Mouse (Mus musculus) lung, adult 2 months (tissue): Measurements from ENCODE around the gene Dexi. TPM values are rescaled to one million over a fixed set of nuclear protein-coding genes. Genes with fewer than 3 reads are reported as not detected.

ENCODE experiments used
- DNase-seq: peaks from one replicate; pipeline ENCODE4 v3.0.0; 2022
- H3K4me1 ChIP-seq: fragments of 200-500 bp; 2 replicates; pipeline ENCODE4 v1.6.1; 2011; ENCODE audit warnings: low read length; ENCODE audit not compliant: control insufficient read depth, insufficient read depth
- H3K4me3 ChIP-seq: fragments of 200-500 bp; replicated peaks from 2 replicates; pipeline ENCODE3; 2011; ENCODE audit warnings: low read depth, mild to moderate bottlenecking, control low read depth, low read length; ENCODE audit errors: extremely low read depth
- CTCF ChIP-seq: fragments of 200-500 bp; IDR thresholded peaks from 2 replicates; pipeline ENCODE4 v1.5.1; 2011; ENCODE audit warnings: mild to moderate bottlenecking, low read length, control low read depth; ENCODE audit not compliant: insufficient read depth
- POLR2A ChIP-seq: fragments of 200-500 bp; IDR thresholded peaks from 2 replicates; pipeline ENCODE4 v1.6.1; 2011; ENCODE audit warnings: low read depth, mild to moderate bottlenecking, control low read depth, low read length, borderline replicate concordance; ENCODE audit errors: extremely low read depth
- WGBS: fragments of 180-500 bp; shearing (Covaris S2); methylation state at CpG from one replicate; pipeline ENCODE4 v1.1.7; 2018; 5-methylcytosine and 5-hydroxymethylcytosine counted together
- polyA plus RNA-seq: library from polyadenylated mRNA; depleted of rRNA; stranded (reverse); fragments of >200 nt; gene quantifications from 2 replicates; pipeline ENCODE4 v1.2.3, GENCODE M21; 2012; rRNA removed

Dexi gene
- polyA plus RNA-seq: 56.1 and 59.5 TPM in 2 replicates

DNA sequence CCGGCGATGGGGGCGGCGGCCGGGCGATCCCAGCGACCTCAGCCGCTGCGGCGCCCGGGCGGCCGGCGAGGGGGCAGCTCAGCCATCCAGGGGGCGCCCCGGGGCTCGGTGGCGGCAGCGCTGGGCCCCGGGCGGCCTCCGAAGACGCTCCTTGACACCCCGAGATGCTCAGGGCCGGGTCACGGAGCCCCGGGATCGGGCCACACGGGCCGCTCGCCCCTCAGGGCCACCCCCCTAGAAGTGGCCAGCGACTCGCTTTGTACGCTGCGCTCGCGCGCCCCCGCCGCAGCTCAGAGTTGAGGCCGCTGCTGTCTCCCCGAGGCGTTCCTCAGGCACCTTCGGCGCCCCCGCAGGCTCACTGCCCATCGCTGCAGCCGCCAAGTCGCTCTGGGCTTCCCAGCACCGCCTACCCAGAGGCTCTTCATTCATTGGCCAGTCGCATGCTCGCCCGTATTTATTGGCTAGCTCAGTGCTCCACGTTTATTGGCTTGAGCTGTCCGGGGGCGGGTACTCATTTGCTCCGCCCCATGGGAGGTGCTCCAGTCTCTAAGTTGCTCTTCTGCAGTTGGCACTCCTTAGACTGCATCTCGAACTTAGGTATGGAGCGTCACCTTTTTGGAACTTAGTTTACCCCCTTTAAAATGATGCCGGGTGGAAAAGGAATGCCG is at the start of gene Dexi:
TSS of gene Dexi (minus strand) at position 357 of the 668 bp plus-strand sequence.
- WGBS: under 1% methylated on average over 60 of the region's 61 CpGs
- Histone ChIP-seq H3K4me3 (peak within 1 kb of the TSS; percentile 74), H3K4me1 (peaks cover 15% of the 10 kb centered on the region)
- peak; percentile 94 for TF ChIP-seq POLR2A
- no peak for TF ChIP-seq CTCF
- peak; percentile 90 for DNase-seq

DNA sequence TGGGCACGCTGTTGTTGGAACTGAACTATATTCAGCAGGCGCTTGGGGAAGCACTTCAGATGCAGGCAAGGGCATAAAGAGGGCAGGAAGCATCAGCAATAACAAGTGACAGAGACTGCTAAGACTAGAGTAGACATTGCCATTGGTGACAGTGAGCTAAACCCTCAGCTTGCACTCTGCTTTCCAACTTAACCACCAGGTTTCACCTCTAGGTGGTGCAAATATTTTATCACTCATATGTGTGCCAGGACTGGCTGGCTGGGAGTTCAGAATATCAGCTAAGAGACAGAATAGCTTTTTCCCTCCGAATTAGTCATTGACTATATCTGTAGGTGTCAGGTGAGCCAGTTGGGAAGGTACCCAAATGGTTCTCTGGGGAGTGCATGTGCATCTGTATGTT is 43.7 kb upstream of the Dexi start:
- WGBS: 76% methylated on average over 3 of the region's 3 CpGs
- peaks cover 3% of the 10 kb centered on the region; the same call in 1 of the 2 replicates for H3K4me1 ChIP-seq
- no peak for DNase-seq
- TF ChIP-seq CTCF (no peak), POLR2A (no peak)
- H3K4me3 ChIP-seq: no peak overlapping the region

DNA sequence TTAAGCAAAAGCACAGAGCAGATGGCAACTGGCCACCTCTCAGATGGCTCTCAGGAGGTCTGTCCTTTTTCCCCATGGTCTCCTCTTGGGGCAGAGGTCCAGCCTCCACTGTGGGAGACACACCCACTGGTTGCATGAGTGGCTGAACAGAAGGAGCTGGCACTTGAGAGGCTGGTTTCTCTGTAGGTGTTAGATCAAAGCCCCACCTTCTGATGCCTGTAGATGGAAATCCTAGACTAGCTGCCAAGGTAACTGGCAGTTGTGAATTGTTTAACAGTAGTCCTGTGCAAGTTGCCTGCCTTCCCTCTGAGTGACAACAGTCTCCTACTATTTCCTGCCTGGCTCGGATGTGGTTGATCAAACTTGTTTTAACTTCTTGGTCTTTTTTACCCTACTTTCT is 42.3 kb upstream of the Dexi start:
- H3K4me1 ChIP-seq: peaks cover 3% of the 10 kb centered on the region; the same call in 1 of the 2 replicates
- WGBS: 42% methylated on average over 1 of the region's 1 CpGs
- TF ChIP-seq POLR2A: no peak
- no peak for TF ChIP-seq CTCF
- DNase-seq: no peak
- no peak overlapping the region for H3K4me3 ChIP-seq

DNA sequence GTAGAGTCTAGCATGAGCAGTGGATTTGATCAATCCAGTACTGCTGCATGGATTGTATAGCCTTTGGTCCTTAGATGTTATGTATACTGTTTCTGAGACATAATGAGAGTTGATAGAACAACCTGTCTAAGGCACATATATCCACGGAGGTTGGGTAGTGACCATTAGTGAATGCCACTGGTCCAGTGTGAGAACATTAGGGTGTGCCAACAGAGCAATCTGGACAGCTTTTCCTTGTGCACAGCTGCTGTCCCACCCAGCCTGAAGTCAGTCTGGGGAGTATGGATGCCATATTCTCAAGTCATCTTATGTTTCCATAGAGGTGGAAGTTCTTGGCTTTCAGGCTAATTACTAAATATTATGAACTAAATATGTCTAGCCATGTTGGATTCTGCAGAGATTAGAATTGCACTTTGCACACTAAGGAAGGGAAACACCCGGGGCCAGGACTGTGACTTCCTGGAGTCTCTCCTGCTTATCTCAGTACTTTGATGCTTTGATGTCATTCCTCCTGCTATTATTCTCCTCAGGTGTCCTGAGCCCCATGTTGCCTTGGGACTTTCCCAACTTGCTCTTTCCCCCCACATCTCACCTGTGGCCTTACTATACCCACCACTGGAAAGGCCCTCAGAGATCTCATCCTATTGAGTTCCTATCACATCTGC is 38.5 kb upstream of the Dexi start:
- WGBS: 71% methylated on average over 2 of the region's 2 CpGs
- DNase-seq: no peak
- peaks cover 3% of the 10 kb centered on the region; the same call in 1 of the 2 replicates for H3K4me1 ChIP-seq
- TF ChIP-seq POLR2A (no peak), CTCF (no peak)
- H3K4me3 ChIP-seq: no peak overlapping the region

DNA sequence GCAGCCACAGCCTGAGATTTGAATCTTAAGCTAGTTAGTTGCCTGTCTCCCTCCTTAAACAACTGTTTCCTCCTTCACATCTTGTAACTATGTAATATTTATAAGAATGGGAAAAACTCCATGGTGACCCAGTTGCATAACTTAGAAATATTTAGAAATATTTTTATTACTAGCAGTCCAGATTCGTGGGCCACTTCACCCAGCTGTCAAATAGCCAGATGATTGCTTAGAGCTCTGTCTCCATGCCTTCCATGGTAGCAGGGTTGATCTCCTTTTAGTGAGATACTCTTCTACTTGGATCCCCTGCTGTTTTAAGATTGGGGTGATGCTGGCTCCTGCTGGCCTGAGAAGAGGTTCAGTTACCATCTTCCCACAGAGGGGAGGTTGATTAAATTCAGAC is 35.5 kb upstream of the Dexi start:
- WGBS: 48% methylated on average over 1 of the region's 1 CpGs
- Histone ChIP-seq H3K4me1 (no peaks in the 10 kb centered on the region), H3K4me3 (no peak overlapping the region)
- DNase-seq: no peak
- no peak for TF ChIP-seq POLR2A

DNA sequence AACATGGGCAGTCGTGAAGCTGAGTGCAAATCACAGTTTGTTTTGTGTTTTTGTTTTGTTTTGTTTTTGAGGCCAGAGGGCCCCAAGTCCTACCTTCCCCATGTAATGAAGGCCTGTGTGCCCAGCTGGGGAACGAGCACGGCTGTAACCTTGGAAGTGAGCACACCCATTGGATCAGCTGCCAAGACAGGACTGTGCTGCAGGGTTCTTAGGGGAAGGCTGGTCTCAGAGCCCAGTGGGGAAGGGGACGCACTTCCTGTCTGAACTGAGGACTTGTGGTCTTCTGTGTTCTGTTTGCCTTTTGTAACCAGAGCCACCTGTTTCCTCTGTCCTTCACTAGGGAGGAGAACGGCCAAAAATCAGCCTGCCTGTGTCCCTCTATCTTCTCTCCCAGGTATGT is 34.7 kb upstream of the Dexi start:
- Histone ChIP-seq H3K4me1 (no peaks in the 10 kb centered on the region), H3K4me3 (no peak overlapping the region)
- DNase-seq: no peak
- TF ChIP-seq CTCF (no peak), POLR2A (no peak)
- WGBS: 51% methylated on average over 5 of the region's 5 CpGs

DNA sequence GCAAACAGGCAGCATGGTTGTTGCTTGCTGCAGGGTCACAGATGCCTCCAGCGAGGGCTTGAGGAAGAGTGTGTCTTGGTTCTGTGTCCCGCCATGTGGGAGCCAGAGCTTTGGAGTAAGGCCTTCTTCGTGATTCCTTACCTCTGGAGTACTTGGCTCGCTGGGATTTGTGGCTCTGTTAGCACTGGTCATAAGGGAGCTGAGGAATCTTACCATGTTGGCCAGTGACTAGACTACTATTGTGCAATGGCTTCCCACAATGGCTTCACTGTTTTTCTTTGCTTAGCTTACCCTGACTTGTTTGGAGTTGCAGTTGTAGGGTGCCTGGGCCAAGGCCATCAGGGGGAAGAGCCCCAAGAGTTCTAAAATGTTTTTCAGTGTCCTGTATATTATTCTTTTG is 33.1 kb upstream of the Dexi start:
- 73% methylated on average over 4 of the region's 4 CpGs for WGBS
- DNase-seq: no peak
- TF ChIP-seq CTCF: no peak
- Histone ChIP-seq H3K4me1 (no peaks in the 10 kb centered on the region), H3K4me3 (no peak overlapping the region)

DNA sequence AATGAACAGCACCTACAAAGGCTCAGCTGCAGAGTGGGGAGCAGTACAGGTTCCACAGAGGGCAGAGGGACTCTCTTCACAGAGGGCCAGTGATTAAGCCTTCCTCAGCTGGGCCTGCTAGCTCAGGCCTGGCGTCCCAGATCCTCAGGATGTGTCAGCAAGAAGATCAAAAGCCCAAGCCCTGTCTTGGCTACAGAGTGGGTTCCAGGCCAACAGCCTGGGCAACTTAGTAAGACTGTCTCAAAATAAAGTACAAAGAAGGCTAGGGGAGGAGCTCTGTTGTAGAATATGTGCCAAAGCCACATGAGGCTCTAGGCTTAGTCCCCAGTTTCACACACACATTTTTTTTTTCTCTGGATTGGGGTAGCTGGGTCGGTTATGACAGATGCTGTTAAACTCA is 32.1 kb upstream of the Dexi start:
- H3K4me1 ChIP-seq: no peaks in the 10 kb centered on the region
- WGBS: 64% methylated on average over 2 of the region's 2 CpGs
- DNase-seq: no peak
- no peak overlapping the region for H3K4me3 ChIP-seq
- TF ChIP-seq CTCF: no peak
- no peak for TF ChIP-seq POLR2A

DNA sequence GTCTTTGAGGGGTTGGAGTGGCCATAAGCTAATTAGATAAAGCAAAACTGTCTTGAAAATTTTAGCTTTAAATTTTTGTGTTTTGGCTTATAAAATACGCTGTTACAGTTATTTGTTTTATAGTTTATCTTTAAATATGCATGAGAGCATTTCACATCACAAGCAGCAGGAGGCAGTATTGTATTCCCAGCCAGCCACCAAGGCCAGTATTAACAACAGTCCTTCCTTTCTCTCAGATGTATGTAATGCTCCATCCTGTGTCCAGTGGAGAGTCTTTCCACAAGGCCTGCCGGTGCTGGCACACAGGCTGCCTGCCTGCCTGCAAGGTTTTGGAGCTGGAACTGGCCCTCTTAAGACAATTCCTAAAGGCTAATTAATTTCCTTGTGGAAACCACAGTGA is 29.0 kb upstream of the Dexi start:
- no peaks in the 10 kb centered on the region for H3K4me1 ChIP-seq
- no peak overlapping the region for H3K4me3 ChIP-seq
- DNase-seq: no peak
- TF ChIP-seq CTCF (peak; percentile 39), POLR2A (no peak)
- WGBS: 37% methylated on average over 2 of the region's 2 CpGs

DNA sequence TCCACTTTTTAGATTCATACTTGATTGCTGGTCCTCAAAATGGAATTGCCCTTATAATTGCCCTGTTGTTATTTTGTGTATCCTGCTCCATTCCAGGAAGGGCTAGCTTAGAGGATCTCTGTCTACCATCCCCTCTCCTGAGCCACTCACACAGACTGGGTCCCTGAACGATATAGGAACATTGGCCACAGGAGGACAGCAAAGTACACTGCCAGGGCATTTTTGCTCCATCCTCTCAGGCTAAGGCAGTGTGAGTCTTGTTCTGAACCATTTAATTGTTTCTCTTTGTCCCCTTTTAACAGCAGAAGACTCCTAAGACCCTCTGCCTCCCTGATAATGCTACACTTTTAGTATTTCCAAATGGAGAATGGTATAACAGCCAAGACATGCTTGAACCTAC is 27.9 kb upstream of the Dexi start:
- 64% methylated on average over 1 of the region's 1 CpGs for WGBS
- H3K4me3 ChIP-seq: no peak overlapping the region
- H3K4me1 ChIP-seq: no peaks in the 10 kb centered on the region
- DNase-seq: peak; percentile 46
- TF ChIP-seq POLR2A (no peak), CTCF (no peak)
